Mouse (Mus musculus) CH12.LX (cell line): ENCODE data around the gene 4930544D05Rik. TPM values are rescaled to one million over a fixed set of nuclear protein-coding genes. Genes with fewer than 3 reads are reported as not detected.

ENCODE experiments used
- DNase-seq: peaks from one replicate; pipeline ENCODE4 v3.0.0-alpha.2; 2013; ENCODE audit errors: extremely low read depth
- H3K27ac ChIP-seq: 2 replicates; pipeline ENCODE4 v1.5.1; 2012; ENCODE audit warnings: low read depth, mild to moderate bottlenecking, control low read depth, moderate library complexity; ENCODE audit not compliant: insufficient read depth
- H3K27me3 ChIP-seq: replicated peaks from 2 replicates; pipeline ENCODE3; 2012; ENCODE audit warnings: inconsistent platforms
- H3K36me3 ChIP-seq, 2 experiments: replicated peaks in 1 of 2; 2 replicates each; pipeline versions ENCODE3 to v1.6.1; 2012; ENCODE audit warnings: inconsistent platforms in 1 of 2, low read length in 1 of 2, mild to moderate bottlenecking in 1 of 2, mixed read lengths in 1 of 2, moderate library complexity in 1 of 2; ENCODE audit not compliant: control insufficient read depth in 1 of 2, insufficient read depth in 1 of 2
- H3K4me1 ChIP-seq, 2 experiments: 2 replicates each; pipeline ENCODE4 v1.6.1; 2012; ENCODE audit warnings: inconsistent platforms in 1 of 2, moderate library complexity in 1 of 2; ENCODE audit not compliant: insufficient read depth in 2 of 2, control insufficient read depth in 1 of 2
- H3K4me2 ChIP-seq: 2 replicates; pipeline ENCODE4 v1.6.1; 2012; ENCODE audit warnings: low read depth, mild to moderate bottlenecking, control low read depth; ENCODE audit not compliant: poor library complexity, insufficient read depth, severe bottlenecking
- H3K4me3 ChIP-seq, 3 experiments: fragments of 150-350 bp in 1 of 3; sonication (generic) in 1 of 3; replicated peaks in 1 of 3; 2 replicates each; pipeline versions ENCODE3 to v1.5.1; 2011 to 2012; ENCODE audit warnings: low read depth in 2 of 3, low read length in 2 of 3, mild to moderate bottlenecking in 2 of 3, moderate library complexity in 2 of 3, control low read depth in 1 of 3, improper control_type of control experiment in 1 of 3, inconsistent platforms in 1 of 3, mixed read lengths in 1 of 3; ENCODE audit not compliant: poor library complexity in 1 of 3
- H3K79me2 ChIP-seq: replicated peaks from 2 replicates; pipeline ENCODE4 v1.6.1; 2012; ENCODE audit warnings: mild to moderate bottlenecking, moderate library complexity; ENCODE audit not compliant: control insufficient read depth, poor library complexity, insufficient read depth, severe bottlenecking; ENCODE audit errors: extremely low read depth
- H3K9ac ChIP-seq: 2 replicates; pipeline ENCODE4 v1.6.1; 2012; ENCODE audit warnings: low read depth, mild to moderate bottlenecking, control low read depth, moderate library complexity; ENCODE audit not compliant: insufficient read depth
- H3K9me3 ChIP-seq: replicated peaks from 2 replicates; pipeline ENCODE3; 2012; ENCODE audit warnings: low read length, inconsistent platforms, mixed read lengths
- BHLHE40 ChIP-seq: IDR thresholded peaks from 2 replicates; pipeline ENCODE4 v1.6.1; 2011; ENCODE audit warnings: mild to moderate bottlenecking, low read depth, low read length, improper control_type of control experiment
- CTCF ChIP-seq, 2 experiments: IDR thresholded peaks in 1 of 2; conservative IDR thresholded peaks in 1 of 2; 2 replicates each; pipeline ENCODE4 v1.5.1; 2011 to 2012; ENCODE audit warnings: low read depth in 2 of 2, low read length in 2 of 2, improper control_type of control experiment in 1 of 2, inconsistent platforms in 1 of 2, mild to moderate bottlenecking in 1 of 2, moderate library complexity in 1 of 2
- IRF4 ChIP-seq: IDR thresholded peaks from 2 replicates; pipeline ENCODE4 v1.6.1; 2014; ENCODE audit warnings: low read depth, mild to moderate bottlenecking, inconsistent platforms, low read length, improper control_type of control experiment
- MEF2A ChIP-seq: IDR thresholded peaks from 2 replicates; pipeline ENCODE4 v1.6.1; 2014; ENCODE audit warnings: low read depth, mild to moderate bottlenecking, inconsistent platforms, low read length, improper control_type of control experiment, borderline replicate concordance
- RAD21 ChIP-seq: IDR thresholded peaks from 2 replicates; pipeline ENCODE4 v1.6.1; 2011; ENCODE audit warnings: low read depth, mild to moderate bottlenecking, low read length, improper control_type of control experiment, moderate library complexity
- ZC3H11A ChIP-seq: IDR thresholded peaks from 2 replicates; pipeline ENCODE4 v1.6.1; 2012; ENCODE audit warnings: low read depth, mild to moderate bottlenecking, inconsistent platforms, low read length, improper control_type of control experiment
- ZKSCAN1 ChIP-seq: IDR thresholded peaks from 2 replicates; pipeline ENCODE4 v1.6.1; 2012; ENCODE audit warnings: low read depth, inconsistent platforms, low read length, improper control_type of control experiment, borderline replicate concordance
- dilution Hi-C: fragments of 300-500 bp; cut with MboI; formaldehyde crosslinking; loops from 2 replicates; pipeline ENCODE4 v1.14.3; 2020; ENCODE audit warnings: low sequenced_read_pairs; ENCODE audit not compliant: extremely low pct_unique_long_range_greater_than_20kb, extremely low pct_ligation_motif_present
- in situ Hi-C: fragments of 300-500 bp; cut with MboI; formaldehyde crosslinking; loops from 3 replicates; pipeline ENCODE4 v1.14.3; 2019; ENCODE audit warnings: low sequenced_read_pairs, low pct_ligation_motif_present, low pct_unique_long_range_greater_than_20kb, mixed read lengths
- polyA plus RNA-seq: library from polyadenylated mRNA; unstranded; fragments of >175 nt; gene quantifications from 2 replicates; pipeline ENCODE4 v1.2.1, GENCODE M21; 2012; ENCODE audit warnings: low read depth; ENCODE audit not compliant: insufficient read length
- total RNA-seq, 2 experiments: library from RNA; depleted of rRNA; stranded (reverse); fragments of 300-350 nt in 1 of 2; fragments of >200 nt in 1 of 2; gene quantifications; 2 replicates each; pipeline ENCODE4 v1.2.3; 2012 to 2014

Gene 4930544D05Rik
- total and polyA plus RNA-seq, 3 experiments, result 0.17 TPM; not detected in 2

GRCm38 (mm10) chr11:70664741-70665140 is 49.1 kb downstream of the 4930544D05Rik start:
- in situ Hi-C loops, result no loop called here
- DNase-seq, result no peak
- peaks cover 46 to 77% of the 10 kb centered on the region in 2 experiments for H3K36me3 ChIP-seq

More at GRCm38 (mm10) chr11:70664741-70665140, 49.1 kb downstream of the 4930544D05Rik start:
- peaks cover 10 to 19% of the 10 kb centered on the region in 2 experiments for H3K4me1 ChIP-seq
- H3K9me3 ChIP-seq, result no peaks in the 10 kb centered on the region
- peaks cover 22% of the 10 kb centered on the region for H3K79me2 ChIP-seq
- H3K4me2 ChIP-seq, result no peak overlapping the region
- no peak overlapping the region for H3K9ac ChIP-seq
- no peaks in the 10 kb centered on the region for H3K27me3 ChIP-seq
- dilution Hi-C loops, result no loop called here
- TF ChIP-seq CTCF (conservative IDR thresholded peaks at IDR 0.05 in 1 of 2, IDR thresholded peaks at IDR 0.05 in 1 of 2; ENCODE audit: low read depth in 2 of 2, low read length in 2 of 2), result peak in 1 of 2 experiments; percentile 51; a peak in 2 of 4 replicates
- no peak for TF ChIP-seq BHLHE40
- no peak for TF ChIP-seq MEF2A
- TF ChIP-seq RAD21, result peak; percentile 34
- no peak for TF ChIP-seq ZKSCAN1
- TF ChIP-seq IRF4, result no peak
- no peak for TF ChIP-seq ZC3H11A
- no peak overlapping the region for H3K27ac ChIP-seq
- H3K4me3 ChIP-seq, result no peak overlapping the region

Other genes starting within 250 kb of the 4930544D05Rik start
Only the 20 nearest of the 25 such genes appear.
- 0.08 TPM in 1 of 2 replicates, not detected in the other for gene Zmynd15, start 156.4 kb upstream of the 4930544D05Rik start, total RNA-seq (2012; rRNA removed)
- 0.05 TPM in 1 of 2 replicates, not detected in the other for gene Zmynd15, start 156.4 kb upstream of the 4930544D05Rik start, total RNA-seq (2014; rRNA removed)
- gene Zmynd15, start 156.4 kb upstream of the 4930544D05Rik start, polyA plus RNA-seq, result 0.20 and 0.74 TPM in 2 replicates
- gene Cxcl16, start 155.9 kb upstream of the 4930544D05Rik start, total RNA-seq (2012; rRNA removed), result 0.04 and 0.08 TPM in 2 replicates
- not detected in 2 replicates for gene Cxcl16, start 155.9 kb upstream of the 4930544D05Rik start, total RNA-seq (2014; rRNA removed)
- gene Cxcl16, start 155.9 kb upstream of the 4930544D05Rik start, polyA plus RNA-seq, result 0.56 and 0.59 TPM in 2 replicates
- 3.6 and 5.5 TPM in 2 replicates for gene Tm4sf5, start 110.6 kb upstream of the 4930544D05Rik start, total RNA-seq (2012; rRNA removed)
- 8.8 and 11.7 TPM in 2 replicates for gene Tm4sf5, start 110.6 kb upstream of the 4930544D05Rik start, total RNA-seq (2014; rRNA removed)
- gene Tm4sf5, start 110.6 kb upstream of the 4930544D05Rik start, polyA plus RNA-seq, result 24.5 and 32.5 TPM in 2 replicates
- 0.21 TPM in 1 of 2 replicates, not detected in the other for gene Vmo1, start 101.2 kb upstream of the 4930544D05Rik start, total RNA-seq (2012; rRNA removed)
- gene Vmo1, start 101.2 kb upstream of the 4930544D05Rik start, total RNA-seq (2014; rRNA removed), result 0.70 TPM in 1 of 2 replicates, not detected in the other
- 0.36 and 0.63 TPM in 2 replicates for gene Vmo1, start 101.2 kb upstream of the 4930544D05Rik start, polyA plus RNA-seq
- not detected in 2 replicates for gene Gltpd2, start 96.7 kb upstream of the 4930544D05Rik start, total RNA-seq (2012; rRNA removed)
- gene Gltpd2, start 96.7 kb upstream of the 4930544D05Rik start, total RNA-seq (2014; rRNA removed), result not detected in 2 replicates
- 0.19 TPM in 1 of 2 replicates, not detected in the other for gene Gltpd2, start 96.7 kb upstream of the 4930544D05Rik start, polyA plus RNA-seq
- 921 and 922 TPM in 2 replicates for gene Psmb6, start 90.5 kb upstream of the 4930544D05Rik start, total RNA-seq (2012; rRNA removed)
- 749 and 831 TPM in 2 replicates for gene Psmb6, start 90.5 kb upstream of the 4930544D05Rik start, total RNA-seq (2014; rRNA removed)
- 779 and 831 TPM in 2 replicates for gene Psmb6, start 90.5 kb upstream of the 4930544D05Rik start, polyA plus RNA-seq
- gene Gm40193, start 82.9 kb upstream of the 4930544D05Rik start, total RNA-seq (2012; rRNA removed), result not detected in 2 replicates
- not detected in 2 replicates for gene Gm40193, start 82.9 kb upstream of the 4930544D05Rik start, total RNA-seq (2014; rRNA removed)
- not detected in 2 replicates for gene Gm40193, start 82.9 kb upstream of the 4930544D05Rik start, polyA plus RNA-seq
- 4.0 and 4.8 TPM in 2 replicates for gene Pld2, start 75.8 kb upstream of the 4930544D05Rik start, total RNA-seq (2012; rRNA removed)
- gene Pld2, start 75.8 kb upstream of the 4930544D05Rik start, total RNA-seq (2014; rRNA removed), result 3.1 and 3.4 TPM in 2 replicates
- gene Pld2, start 75.8 kb upstream of the 4930544D05Rik start, polyA plus RNA-seq, result 6.6 and 6.7 TPM in 2 replicates
- gene Mink1, start 53.0 kb upstream of the 4930544D05Rik start, total RNA-seq (2012; rRNA removed), result 24.3 and 31.2 TPM in 2 replicates
- 11.6 and 15.0 TPM in 2 replicates for gene Mink1, start 53.0 kb upstream of the 4930544D05Rik start, total RNA-seq (2014; rRNA removed)
- 79.8 and 82.8 TPM in 2 replicates for gene Mink1, start 53.0 kb upstream of the 4930544D05Rik start, polyA plus RNA-seq
- gene Chrne, start 3.4 kb downstream of the 4930544D05Rik start, total RNA-seq (2012; rRNA removed), result not detected in 2 replicates
- not detected in 2 replicates for gene Chrne, start 3.4 kb downstream of the 4930544D05Rik start, total RNA-seq (2014; rRNA removed)
- not detected in 2 replicates for gene Chrne, start 3.4 kb downstream of the 4930544D05Rik start, polyA plus RNA-seq
- gene Gp1ba, start 23.3 kb downstream of the 4930544D05Rik start, total RNA-seq (2012; rRNA removed), result 0.25 TPM in 2 replicates
- not detected in 2 replicates for gene Gp1ba, start 23.3 kb downstream of the 4930544D05Rik start, total RNA-seq (2014; rRNA removed)
- 0.84 and 1.1 TPM in 2 replicates for gene Gp1ba, start 23.3 kb downstream of the 4930544D05Rik start, polyA plus RNA-seq
- 23.5 and 24.0 TPM in 2 replicates for gene Rnf167, start 31.4 kb downstream of the 4930544D05Rik start, total RNA-seq (2012; rRNA removed)
- gene Rnf167, start 31.4 kb downstream of the 4930544D05Rik start, total RNA-seq (2014; rRNA removed), result 24.1 and 25.5 TPM in 2 replicates
- 28.0 and 31.7 TPM in 2 replicates for gene Rnf167, start 31.4 kb downstream of the 4930544D05Rik start, polyA plus RNA-seq
- gene Slc25a11, start 31.6 kb downstream of the 4930544D05Rik start, total RNA-seq (2012; rRNA removed), result 96.9 and 99.0 TPM in 2 replicates
- gene Slc25a11, start 31.6 kb downstream of the 4930544D05Rik start, total RNA-seq (2014; rRNA removed), result 121 and 135 TPM in 2 replicates
- 127 and 132 TPM in 2 replicates for gene Slc25a11, start 31.6 kb downstream of the 4930544D05Rik start, polyA plus RNA-seq
- gene Pfn1, start 38.8 kb downstream of the 4930544D05Rik start, total RNA-seq (2012; rRNA removed), result 1,045 and 1,143 TPM in 2 replicates
- 799 and 844 TPM in 2 replicates for gene Pfn1, start 38.8 kb downstream of the 4930544D05Rik start, total RNA-seq (2014; rRNA removed)
- gene Pfn1, start 38.8 kb downstream of the 4930544D05Rik start, polyA plus RNA-seq, result 2,575 and 2,624 TPM in 2 replicates
- 11.0 and 11.2 TPM in 2 replicates for gene Eno3, start 41.4 kb downstream of the 4930544D05Rik start, total RNA-seq (2012; rRNA removed)
- 22.9 and 23.0 TPM in 2 replicates for gene Eno3, start 41.4 kb downstream of the 4930544D05Rik start, total RNA-seq (2014; rRNA removed)
- 26.4 and 27.5 TPM in 2 replicates for gene Eno3, start 41.4 kb downstream of the 4930544D05Rik start, polyA plus RNA-seq
- gene Spag7, start 53.6 kb downstream of the 4930544D05Rik start, total RNA-seq (2012; rRNA removed), result 96.3 and 105 TPM in 2 replicates
- gene Spag7, start 53.6 kb downstream of the 4930544D05Rik start, total RNA-seq (2014; rRNA removed), result 86.9 and 93.5 TPM in 2 replicates
- 120 and 161 TPM in 2 replicates for gene Spag7, start 53.6 kb downstream of the 4930544D05Rik start, polyA plus RNA-seq
- gene Camta2, start 72.3 kb downstream of the 4930544D05Rik start, total RNA-seq (2012; rRNA removed), result 4.0 and 4.9 TPM in 2 replicates
- gene Camta2, start 72.3 kb downstream of the 4930544D05Rik start, total RNA-seq (2014; rRNA removed), result 0.70 and 1.0 TPM in 2 replicates
- gene Camta2, start 72.3 kb downstream of the 4930544D05Rik start, polyA plus RNA-seq, result 13.3 and 17.0 TPM in 2 replicates
- gene Inca1, start 84.3 kb downstream of the 4930544D05Rik start, total RNA-seq (2012; rRNA removed), result 1.3 and 1.7 TPM in 2 replicates
- 1.9 and 3.4 TPM in 2 replicates for gene Inca1, start 84.3 kb downstream of the 4930544D05Rik start, total RNA-seq (2014; rRNA removed)
- 3.8 and 4.4 TPM in 2 replicates for gene Inca1, start 84.3 kb downstream of the 4930544D05Rik start, polyA plus RNA-seq
- gene Kif1c, start 84.7 kb downstream of the 4930544D05Rik start, total RNA-seq (2012; rRNA removed), result 36.9 and 38.0 TPM in 2 replicates
- gene Kif1c, start 84.7 kb downstream of the 4930544D05Rik start, total RNA-seq (2014; rRNA removed), result 11.0 and 11.6 TPM in 2 replicates
- 31.7 and 32.3 TPM in 2 replicates for gene Kif1c, start 84.7 kb downstream of the 4930544D05Rik start, polyA plus RNA-seq
- gene Zfp3, start 148.4 kb downstream of the 4930544D05Rik start, total RNA-seq (2012; rRNA removed), result 3.1 and 3.5 TPM in 2 replicates
- gene Zfp3, start 148.4 kb downstream of the 4930544D05Rik start, total RNA-seq (2014; rRNA removed), result 1.7 and 1.9 TPM in 2 replicates
- gene Zfp3, start 148.4 kb downstream of the 4930544D05Rik start, polyA plus RNA-seq, result 2.0 and 2.5 TPM in 2 replicates